Mouse (Mus musculus): ENCODE measurements around the gene Meis2.

The Meis2 gene

DNA sequence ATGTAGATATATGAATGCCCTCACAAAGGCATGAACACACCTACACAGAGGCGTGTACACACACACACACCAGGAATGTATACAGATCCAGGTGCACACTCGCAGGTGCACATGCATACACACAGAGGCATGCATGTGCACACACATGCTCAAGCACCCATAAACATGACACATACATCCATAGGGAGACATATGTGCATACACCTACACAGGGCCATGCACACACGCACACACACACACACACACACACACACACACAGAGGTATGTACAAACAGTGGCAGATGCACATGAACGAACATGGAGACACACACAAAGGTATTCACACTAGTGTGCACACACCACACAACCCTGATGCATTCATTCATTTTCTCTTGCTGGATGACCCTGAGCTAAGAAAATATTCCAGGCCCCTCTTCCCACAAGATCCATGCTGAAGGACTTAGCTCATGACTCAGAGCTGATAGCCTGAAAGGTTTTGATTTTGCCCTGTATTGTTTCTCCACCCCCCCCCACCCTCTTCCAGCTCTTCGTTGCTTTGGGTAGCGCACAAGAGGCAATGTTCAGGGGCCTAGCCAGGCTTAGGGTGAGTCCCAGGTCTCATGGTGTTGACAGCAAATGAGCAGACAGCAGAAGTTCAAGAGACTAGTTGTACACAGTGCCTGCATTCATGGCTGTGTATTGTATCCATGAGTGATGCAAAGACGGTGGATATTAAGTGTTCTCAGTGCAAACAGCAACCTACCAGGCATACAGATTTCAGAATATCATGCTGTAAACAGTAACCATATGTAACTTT is 116.8 kb downstream of the Meis2 start:
- DNase-seq (ENCODE audit: low spot score): no peak

DNA sequence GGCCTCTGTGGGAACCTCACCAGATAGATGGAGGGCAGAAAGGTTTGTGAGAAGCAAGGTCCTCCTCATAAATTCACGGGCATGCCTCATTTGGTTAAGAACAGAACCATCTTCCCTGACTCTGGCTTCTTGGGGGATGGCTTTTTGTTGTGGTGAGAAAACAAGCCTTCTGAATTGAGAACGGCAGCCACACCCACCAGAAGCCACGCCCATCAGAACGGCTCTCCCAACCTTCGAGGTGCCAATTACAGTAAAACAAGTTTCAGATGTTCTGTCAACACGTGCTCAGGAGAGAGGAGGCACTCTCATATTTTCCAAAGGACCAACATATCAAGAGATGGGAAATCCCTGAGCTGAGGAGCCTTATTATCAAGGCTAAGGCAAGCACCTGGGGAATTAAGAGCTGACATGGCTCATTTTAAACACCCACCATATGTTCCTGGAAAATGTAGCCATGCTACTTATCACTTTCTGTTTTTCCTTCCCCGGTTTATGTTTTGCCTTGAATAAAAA is 117.9 kb downstream of the Meis2 start:
- DNase-seq (ENCODE audit: low spot score): no peak

DNA sequence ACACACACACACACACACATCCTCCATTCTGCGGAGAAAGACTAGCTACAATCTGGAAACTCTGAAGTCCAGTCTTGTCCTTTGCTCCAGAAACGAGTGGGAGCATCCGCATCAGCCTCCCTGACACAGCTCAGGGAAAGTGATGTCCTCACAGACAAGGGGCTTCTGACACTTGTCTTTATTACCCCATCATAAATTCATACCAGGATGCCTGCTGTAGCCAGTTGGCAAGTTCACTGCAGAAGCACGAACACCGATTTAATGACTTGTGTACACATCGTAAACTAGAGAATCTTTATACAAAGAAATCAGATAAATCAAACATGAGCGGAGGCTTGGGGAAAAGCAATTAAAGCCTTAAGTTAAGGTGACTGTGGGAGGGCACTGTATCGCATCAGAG is 122.6 kb downstream of the Meis2 start:
- no peak for DNase-seq (ENCODE audit: low spot score)

DNA sequence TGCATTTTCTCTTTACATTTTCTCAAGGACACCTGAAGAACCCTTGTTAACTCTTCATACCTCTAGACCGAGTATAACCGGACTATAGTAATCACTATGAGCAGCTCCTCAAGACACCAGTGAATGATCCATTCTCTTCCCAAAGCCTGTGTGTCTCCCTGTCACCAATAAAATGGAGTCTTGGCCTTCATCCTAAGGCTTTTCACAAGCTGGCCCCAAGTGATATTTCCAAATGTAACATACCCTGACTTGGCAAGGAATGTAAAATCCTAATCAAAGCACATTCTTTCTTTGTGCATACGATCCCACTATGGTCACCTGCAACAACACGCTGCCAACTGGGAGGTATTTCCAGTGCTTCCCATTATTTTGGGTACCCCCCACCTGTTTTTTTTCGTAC is 125.8 kb downstream of the Meis2 start:
- no peak for DNase-seq (ENCODE audit: low spot score)

DNA sequence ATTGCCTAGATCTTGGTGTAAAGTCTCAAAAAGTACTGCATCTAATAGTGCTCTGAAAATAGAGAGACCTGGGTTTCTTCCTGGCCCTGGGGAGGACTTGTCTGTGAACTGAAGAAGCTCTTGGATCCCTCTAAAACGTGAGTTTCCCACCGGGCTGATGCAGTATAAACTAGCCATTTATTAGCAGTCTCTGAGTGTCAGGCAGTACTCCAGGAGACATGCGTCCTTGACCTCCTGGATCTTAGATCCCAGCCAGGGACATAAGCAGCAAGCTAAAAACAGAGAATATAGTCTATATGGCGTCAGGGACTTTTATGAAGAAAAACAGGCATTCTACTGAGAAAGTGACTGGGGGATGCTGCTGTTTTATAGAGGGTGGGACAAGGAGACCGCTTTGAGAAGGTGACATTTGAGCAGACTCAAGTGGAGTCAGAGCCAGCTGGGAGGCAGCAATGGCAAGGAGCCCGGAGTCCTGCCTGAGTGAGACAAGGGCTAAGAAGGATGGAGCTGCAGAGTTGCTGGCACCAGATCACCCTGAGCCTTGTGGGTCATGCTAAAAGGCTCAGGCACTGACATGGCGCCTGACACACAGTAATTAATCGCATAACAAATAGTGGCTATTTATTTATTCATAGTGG is 126.6 kb downstream of the Meis2 start:
- no peak for DNase-seq (ENCODE audit: low spot score)

DNA sequence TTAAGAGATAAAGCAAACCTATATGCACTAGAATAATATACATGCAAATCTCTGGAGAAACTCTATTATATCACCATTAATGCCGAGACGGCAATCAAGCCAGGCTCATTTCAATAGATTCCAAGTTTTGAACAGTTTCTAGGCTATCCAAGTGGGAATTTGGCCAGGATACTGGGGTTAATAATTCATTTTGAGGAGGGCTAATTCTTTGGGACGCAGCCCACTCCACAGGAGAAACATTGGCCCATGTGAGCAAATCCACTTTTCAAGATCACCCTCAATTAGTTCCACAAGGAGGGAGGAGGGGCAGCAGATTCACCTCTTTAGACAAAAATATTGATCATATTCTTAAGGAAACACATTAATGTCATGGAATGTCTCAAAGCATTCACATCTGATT is 127.3 kb downstream of the Meis2 start:
- no peak for DNase-seq (ENCODE audit: low spot score)

DNA sequence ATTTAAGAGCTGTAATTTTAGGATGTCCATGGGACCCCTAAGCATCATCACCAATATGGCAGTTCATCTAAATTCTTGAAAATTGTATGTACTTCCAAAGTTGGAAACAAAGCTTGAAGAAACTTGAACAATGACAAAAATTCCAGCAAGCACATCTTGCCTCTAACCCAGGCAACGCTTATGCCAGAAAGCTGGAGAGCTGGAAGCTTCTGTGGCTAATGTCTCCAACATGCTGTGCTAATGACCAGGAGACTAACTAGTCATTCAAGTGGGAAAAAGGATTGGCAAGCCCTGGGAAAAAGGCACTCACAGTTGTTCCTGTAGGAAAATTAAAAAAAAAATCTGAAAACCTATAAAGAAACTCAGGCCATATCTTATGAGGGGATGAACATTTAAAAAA is 127.7 kb downstream of the Meis2 start:
- DNase-seq (ENCODE audit: low spot score): no peak

DNA sequence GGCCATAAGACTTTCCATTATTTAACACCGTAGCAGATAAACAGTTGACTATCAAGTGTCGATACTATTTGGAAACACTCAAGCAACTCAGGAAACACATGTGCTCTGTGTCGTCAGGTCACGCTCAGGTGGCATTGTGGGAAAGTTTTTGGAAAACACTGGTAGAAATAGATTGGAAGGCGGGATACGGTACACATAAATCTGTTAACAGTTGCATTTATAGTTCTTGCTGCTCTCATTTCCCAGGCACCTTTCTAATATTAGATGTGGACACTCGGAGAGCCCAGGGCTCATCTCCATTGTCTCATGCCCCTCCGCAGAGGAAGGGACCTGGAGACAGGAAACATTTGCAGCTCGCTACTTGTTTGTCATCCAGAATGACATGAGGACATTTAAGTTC is 128.9 kb downstream of the Meis2 start:
- no peak for DNase-seq (ENCODE audit: low spot score)

DNA sequence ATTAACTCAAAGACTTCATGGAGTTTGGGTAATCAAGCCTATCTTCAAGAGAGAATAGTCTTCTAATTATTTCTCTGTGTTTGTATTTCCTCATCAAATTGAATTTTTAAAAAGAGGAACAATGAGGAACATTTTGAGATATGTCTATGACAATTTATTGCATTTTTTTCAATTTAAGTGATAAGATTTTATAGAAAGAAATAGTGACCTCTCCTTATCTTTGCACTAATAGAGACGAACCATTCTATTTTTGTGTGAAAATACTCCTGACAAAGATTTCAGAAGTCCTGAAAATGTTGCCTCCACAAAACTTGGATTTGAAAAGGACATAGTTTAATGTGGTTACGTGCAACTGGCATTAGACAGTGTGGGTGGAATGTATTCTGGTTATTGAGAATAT is 131.3 kb downstream of the Meis2 start:
- no peak for DNase-seq (ENCODE audit: low spot score)

DNA sequence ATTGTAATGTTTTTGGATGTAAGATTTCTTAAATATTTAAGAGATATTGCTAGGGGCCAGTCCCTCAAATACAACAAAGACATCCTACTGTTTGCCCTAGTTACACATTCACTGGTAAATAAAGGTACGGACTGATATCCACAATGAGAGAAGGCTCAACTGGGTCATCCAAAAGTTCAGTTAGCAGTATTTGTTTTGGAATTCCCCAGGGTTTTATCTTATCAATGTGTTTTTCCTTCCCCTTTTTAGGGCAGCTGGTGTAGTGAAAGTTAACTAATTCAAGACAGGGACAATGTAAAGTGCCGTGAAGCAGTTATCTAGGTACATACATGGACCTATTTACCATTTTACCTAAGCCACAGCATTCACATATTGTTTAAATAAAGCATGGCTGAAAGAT is 132.4 kb downstream of the Meis2 start:
- DNase-seq (ENCODE audit: low spot score): no peak

DNA sequence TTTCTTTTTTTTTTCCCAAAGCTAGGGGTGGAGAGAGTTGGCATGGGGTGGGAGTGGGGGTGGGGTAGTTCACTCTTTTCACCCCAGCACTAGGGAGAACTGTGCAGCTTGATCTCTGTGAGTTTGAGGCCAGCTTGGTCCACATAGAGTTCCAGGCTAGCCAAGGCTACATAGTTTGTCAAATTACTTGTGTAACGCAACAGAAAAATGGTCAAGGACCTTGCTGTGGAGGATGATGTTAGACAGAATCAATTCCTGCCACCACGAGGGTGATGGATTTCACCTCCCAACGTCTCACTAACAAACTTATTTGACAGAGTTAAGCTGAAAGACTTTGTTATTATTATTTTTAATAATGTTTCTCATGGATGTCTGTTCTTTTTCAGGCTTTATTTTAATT is 139.9 kb downstream of the Meis2 start:
- no peak for DNase-seq (ENCODE audit: low spot score)

DNA sequence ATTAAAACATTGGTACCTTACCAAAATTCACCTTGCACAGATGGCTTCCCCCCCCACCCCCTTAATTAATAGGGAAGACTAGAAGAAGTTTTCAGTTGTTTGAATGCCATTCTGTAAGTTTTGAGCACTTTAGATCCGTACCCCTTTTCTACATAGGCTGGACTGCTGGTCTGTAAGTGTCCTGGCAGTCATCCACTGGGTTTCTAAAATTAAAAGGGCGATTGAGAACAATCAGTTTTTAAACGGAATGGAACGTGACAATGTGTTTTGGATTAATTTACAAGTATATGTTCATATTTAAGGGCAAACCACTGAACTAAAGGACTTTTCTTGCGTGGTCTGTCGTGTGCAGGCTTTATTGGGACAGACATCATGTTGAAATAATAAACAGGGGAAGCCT is 141.2 kb downstream of the Meis2 start:
- DNase-seq (ENCODE audit: low spot score): no peak

DNA sequence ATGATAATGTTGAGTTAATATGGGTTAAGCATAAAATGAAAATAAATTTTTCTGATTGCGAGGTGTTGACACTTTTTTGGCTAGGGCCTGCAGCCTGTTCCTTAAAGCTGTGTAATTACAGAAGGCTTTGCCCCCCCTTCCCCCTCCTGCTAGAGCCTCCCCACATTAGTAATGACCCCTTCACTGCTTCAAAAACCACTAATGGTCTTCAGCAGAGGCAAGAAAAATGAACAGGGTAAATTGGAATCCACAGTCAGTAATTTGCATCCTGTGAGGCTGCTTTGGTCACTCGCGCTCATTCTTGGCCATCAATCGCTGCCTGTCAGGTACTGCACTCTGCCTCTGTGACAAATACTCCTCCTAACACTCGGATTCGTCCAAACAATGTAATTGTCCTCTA is 142.4 kb downstream of the Meis2 start:
- DNase-seq (ENCODE audit: low spot score): no peak

DNA sequence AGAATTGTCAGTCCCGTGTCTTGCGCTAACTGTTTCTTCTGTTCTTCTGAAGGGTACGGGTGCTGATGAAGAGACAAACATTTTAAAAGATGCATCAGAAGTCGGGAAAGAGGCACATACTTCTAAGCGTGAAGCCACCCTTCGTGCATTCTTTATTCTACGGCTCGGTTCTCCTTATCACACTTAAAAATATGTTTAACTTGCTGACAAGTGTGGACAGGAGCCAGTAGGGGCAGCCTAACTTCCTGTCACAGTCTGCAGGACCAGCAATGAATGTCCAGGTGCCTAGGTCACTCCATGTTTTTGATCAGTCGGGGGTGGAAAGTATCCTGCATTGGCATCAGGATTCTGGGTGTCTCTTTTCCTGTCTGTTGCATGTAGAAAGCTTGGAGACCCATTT is 144.0 kb downstream of the Meis2 start:
- no peak for DNase-seq (ENCODE audit: low spot score)

DNA sequence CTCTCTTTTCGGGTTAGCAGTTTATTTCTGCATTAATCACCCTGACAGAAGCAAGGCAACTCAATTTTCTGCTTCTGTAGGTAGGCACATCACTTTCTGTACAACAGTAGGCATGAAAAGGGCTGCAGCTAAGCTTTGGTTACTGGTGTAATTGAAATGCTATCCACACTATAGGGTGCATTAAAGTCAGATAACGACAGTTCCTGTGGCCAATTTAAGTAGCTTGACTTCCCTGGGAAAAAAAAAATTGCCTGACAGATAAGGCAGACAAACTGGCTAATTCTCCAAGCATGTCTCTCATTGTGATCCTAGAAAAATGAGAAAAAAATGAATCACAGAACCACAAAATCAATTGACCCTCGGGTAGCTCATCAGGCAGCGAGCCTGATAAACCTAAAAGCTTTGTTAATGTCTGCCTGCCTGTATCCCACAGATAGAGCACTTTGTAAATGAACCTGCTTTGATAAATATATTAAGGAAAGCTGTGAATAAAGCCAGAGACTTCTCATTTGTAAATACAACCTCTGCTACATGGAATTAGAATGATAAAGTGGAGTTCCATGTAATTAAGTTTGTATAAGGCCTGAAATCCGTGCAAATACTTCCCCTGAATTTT is 145.2 kb downstream of the Meis2 start:
- DNase-seq (ENCODE audit: low spot score): no peak

DNA sequence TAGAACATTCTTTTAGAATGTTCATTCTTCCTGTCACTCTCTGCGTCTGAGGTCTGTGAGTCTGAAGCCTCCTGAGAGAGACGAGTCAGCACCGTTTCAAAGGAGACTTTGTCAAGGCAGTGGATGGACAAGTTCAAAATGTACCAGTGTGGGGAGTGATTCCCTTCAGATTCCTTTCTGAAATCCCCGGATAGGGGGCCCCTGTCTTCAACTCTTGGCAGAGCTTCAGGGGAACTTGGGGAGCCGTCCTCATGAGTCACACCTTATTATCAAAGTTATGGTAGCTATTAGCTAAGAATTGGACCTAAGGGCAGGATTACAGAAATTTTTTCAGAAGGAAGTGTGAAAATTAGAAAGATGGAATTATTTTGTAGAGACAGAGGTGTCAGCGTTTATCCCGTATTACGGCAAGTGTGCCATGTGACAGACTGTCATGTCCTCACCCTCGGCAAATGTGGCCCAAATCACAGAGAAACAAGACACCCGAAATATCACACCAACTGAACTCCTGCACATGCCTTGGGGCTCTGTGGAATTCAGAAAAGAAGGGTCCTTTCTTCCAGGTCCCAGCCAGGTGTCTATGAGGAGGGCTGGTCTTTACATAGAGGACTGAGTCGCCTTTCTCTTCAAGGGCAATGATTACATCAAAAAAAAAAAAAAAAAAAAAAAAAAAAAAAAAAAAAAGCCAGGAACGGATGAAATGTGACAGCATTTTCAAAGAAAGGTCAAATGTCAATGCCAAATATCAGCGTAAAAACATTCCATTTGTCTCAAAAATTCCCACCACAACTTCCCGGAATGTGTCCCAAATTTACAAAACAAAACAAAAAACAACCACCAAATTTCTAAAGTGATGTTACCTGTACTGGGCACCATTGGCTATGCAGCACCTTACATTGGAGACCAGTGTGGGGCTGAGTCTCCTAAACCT is 146.2 kb downstream of the Meis2 start:
- DNase-seq (ENCODE audit: low spot score): no peak

DNA sequence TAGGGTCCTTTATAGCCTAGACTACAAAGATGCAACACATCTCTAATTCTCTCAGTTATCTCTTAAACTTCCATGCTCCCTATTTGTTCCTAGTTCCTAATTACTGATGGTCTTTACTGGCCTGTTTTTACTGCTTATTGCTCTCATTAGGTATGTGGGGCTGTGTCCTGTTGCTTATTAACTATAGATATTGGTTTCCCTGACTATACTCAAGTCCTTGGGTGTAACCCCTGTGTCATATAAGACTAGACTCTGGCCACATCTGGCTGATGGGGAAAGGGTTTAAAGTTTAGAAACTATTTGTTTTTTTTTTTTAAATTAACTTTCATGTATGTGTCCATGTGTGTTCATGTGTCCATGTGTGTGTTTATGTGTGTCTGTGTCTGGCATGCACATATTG is 147.1 kb downstream of the Meis2 start:
- no peak for DNase-seq (ENCODE audit: low spot score)

DNA sequence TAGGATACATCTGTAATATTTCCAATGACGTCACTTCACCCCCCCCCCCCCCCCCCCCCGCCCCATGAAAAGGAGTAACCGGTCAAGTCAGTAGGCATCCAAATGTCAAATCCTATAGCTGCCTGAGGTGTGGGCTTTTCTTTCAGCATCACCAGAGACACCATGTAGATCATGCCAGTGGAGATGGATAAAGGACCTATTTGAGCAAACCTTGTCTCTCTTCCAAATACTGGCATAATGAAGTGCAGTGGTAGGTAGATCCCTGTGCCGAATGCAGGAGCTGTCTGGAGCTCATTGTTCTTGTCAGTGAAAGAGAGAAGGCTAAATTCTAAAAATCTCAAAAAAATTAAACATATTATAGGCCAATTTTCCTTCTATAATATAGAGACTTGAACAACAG is 151.1 kb downstream of the Meis2 start:
- DNase-seq (ENCODE audit: low spot score): no peak

DNA sequence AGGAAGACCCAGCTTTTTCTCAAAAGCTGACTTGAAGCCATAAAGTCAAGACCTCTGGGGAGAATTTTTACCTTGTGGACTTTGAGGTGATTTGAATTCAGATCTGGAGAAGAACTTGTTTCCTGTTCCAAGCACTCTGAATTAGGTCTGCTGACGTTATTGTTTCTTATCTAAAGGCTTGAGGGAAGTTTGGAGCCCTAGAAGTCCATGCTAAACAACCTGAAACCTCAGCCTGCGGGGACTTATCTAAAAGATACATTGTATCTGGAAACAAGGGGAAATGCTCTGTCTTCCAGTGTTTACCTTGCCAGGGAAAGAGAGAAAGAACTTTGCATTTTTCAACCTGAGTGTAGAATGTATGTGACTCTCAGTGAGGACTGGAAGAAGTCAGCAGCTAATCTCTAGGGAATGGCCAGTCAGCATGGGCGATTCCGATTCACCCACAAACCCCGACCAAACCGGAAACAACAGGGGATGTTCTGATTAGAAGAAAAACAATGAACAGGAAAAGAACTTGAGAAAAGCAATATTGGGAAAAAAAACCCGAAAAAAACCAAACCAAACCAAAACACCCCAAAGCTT is 152.6 kb downstream of the Meis2 start:
- DNase-seq (ENCODE audit: low spot score): no peak

DNA sequence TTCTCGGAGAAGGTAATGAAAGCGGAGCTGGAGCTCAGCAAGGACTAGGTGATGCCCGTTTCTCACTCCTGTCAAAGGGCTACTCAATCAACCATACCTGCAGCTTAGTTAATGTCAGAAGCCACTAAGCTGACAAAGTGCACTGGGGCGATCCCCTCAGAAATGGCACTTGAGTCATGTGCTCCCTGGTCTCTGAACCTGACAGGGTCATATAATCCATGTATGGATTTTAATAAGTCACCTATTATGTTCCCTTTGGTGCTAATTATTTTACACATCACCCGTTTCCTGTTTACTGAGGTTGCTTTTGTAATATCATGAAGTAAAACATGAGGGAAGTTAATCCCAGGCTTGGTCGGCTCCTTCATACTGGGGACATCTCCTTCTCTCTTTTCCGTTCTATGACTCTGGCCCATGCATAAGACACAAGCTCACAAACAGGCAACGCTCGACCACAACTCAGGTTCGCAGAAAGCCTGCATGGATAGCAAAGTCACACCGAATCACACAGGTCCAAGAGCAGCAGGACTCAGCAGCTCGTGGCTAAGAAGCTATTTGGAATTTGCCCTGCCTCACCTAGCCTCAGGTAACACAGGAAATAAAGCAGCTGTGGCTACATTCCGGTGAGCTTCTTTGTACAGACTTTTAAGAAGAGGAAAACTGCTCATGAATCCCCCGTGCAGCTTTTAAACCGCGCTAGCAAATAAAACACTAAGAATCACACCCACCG is 153.6 kb downstream of the Meis2 start:
- DNase-seq (ENCODE audit: low spot score): no peak

DNA sequence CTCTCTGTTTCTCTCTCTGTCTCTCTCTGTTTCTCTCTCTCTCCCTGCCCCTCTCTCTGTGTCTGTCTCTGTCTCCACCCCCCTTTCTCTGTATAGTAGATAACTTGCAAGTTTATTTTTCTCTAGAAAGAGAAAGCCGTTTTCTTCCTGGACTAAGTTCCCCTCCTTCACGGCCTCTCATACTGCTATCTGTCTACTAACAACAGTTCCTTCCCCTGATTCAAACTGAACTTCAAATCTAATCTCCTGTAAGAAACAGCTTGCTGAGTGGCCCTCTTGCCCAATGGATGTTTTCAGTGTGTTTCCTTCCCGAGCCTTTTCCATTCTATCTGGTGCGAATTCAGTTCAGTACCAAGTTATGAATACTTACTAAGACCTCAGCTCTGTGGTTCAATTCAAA is 155.4 kb downstream of the Meis2 start:
- no peak for DNase-seq (ENCODE audit: low spot score)
